Mouse (Mus musculus) testis, adult 2 months (tissue): ENCODE results near the gene Tktl1. TPM values are rescaled to one million over a fixed set of nuclear protein-coding genes. Genes with fewer than 3 reads are reported as not detected.
"Not testable (repeated sequence)": the region's sequence is repeated elsewhere in the genome, so short reads cannot be mapped to it uniquely, and the experiment has no call there.

Experiments
- H3K27ac ChIP-seq: fragments of 200-500 bp; 2 replicates; pipeline ENCODE4 v1.5.1; 2012; ENCODE audit warnings: low read depth, low read length; ENCODE audit not compliant: control insufficient read depth, insufficient read depth
- H3K27me3 ChIP-seq: fragments of 200-500 bp; 2 replicates; pipeline ENCODE4 v1.6.1; 2012; ENCODE audit warnings: mild to moderate bottlenecking, low read length, moderate library complexity; ENCODE audit not compliant: control insufficient read depth, insufficient read depth
- H3K36me3 ChIP-seq: fragments of 200-500 bp; 2 replicates; pipeline ENCODE4 v1.6.1; 2012; ENCODE audit warnings: mild to moderate bottlenecking, low read length; ENCODE audit not compliant: control insufficient read depth, insufficient read depth
- H3K4me1 ChIP-seq: fragments of 200-500 bp; 2 replicates; pipeline ENCODE4 v1.6.1; 2012; ENCODE audit warnings: low read length; ENCODE audit not compliant: control insufficient read depth, insufficient read depth
- H3K4me3 ChIP-seq: fragments of 200-500 bp; 2 replicates; pipeline ENCODE4 v1.5.1; 2012; ENCODE audit warnings: low read depth, mild to moderate bottlenecking, low read length, moderate library complexity, mixed read lengths; ENCODE audit not compliant: control insufficient read depth
- CTCF ChIP-seq: fragments of 200-500 bp; IDR thresholded peaks from 2 replicates; pipeline ENCODE4 v1.5.1; 2012; ENCODE audit warnings: low read depth, mild to moderate bottlenecking, inconsistent platforms, low read length, moderate library complexity; ENCODE audit not compliant: control insufficient read depth, insufficient read depth, insufficient replicate concordance
- POLR2A ChIP-seq: fragments of 200-500 bp; IDR thresholded peaks from 2 replicates; pipeline ENCODE4 v1.6.1; 2012; ENCODE audit warnings: low read depth, mild to moderate bottlenecking, inconsistent platforms, low read length, moderate library complexity; ENCODE audit not compliant: control insufficient read depth
- polyA plus RNA-seq: library from polyadenylated mRNA; depleted of rRNA; stranded (reverse); fragments of >200 nt; gene quantifications from 2 replicates; pipeline ENCODE4 v1.2.3, GENCODE M21; 2012; rRNA removed

Tktl1 gene
- 5.6 and 6.8 TPM in 2 replicates for polyA plus RNA-seq

GRCm38 (mm10) chrX:74176959-74177358, at the start of gene Tktl1:
Gene Tktl1 (plus strand): TSS chrX:74177259.
- Histone ChIP-seq H3K4me1 (no peaks in the 10 kb centered on the region), H3K4me3 (peak within 1 kb of the TSS; percentile 88), H3K27ac (peak within 1 kb of the TSS; percentile 87), H3K36me3 (no peaks in the 10 kb centered on the region), H3K27me3 (no peaks in the 10 kb centered on the region)
- TF ChIP-seq POLR2A, result peak; percentile 67; the same call in 1 of the 2 replicates
- no peak for TF ChIP-seq CTCF

DNA sequence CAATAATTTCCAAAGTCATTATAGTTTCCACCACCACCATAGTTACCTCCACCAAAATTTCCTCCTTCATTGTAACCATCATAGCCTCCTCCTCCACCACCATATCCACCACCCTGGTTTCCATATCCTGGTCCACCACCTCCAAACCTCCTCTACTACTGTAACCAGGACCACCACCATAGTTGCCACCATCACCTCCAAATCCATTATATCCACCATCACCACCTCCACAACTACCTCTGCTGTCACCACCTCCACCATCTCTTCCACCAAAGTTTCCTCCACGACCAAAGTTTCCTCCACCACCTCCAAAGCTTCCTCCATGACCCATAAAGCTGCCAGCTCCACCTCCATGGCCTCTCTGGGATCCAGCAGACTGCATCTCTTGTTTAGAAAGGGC, 41.8 kb upstream of the Tktl1 start, which contains the start of gene Mecp2:
Mecp2 (minus strand) TSS at position 101 of the 400 bp plus-strand sequence.
- not testable (repeated sequence) for H3K4me3 ChIP-seq, H3K36me3 ChIP-seq, H3K27me3 ChIP-seq, H3K27ac ChIP-seq, H3K4me1 ChIP-seq

DNA sequence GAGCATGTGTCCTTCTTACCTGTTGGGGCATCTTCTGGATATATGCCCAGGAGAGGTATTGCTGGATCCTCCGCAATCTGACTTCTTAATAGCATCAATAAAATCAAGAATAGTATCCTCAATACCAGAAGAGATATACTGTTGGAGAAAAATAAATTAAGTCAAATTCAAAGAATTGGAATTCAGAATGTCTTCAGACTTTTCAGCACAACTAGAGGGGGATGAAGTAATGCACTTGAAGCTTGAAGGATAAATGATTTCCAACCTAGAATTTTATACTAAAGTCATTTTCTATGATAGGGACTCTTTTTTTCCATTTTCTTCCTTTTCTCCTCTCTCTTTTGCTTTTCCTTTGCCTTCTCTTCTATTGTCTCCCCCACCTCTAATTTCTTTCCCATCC, 9.3 kb upstream of the Tktl1 start, which contains the start of gene Tex28:
Tex28 (minus strand) TSS at position 101 of the 400 bp plus-strand sequence.
- no peak for TF ChIP-seq CTCF
- no peak for TF ChIP-seq POLR2A
- Histone ChIP-seq H3K4me1 (no peaks in the 10 kb centered on the region), H3K27me3 (no peaks in the 10 kb centered on the region), H3K4me3 (no peak within 1 kb of the TSS), H3K27ac (no peak within 1 kb of the TSS), H3K36me3 (no peaks in the 10 kb centered on the region)

DNA sequence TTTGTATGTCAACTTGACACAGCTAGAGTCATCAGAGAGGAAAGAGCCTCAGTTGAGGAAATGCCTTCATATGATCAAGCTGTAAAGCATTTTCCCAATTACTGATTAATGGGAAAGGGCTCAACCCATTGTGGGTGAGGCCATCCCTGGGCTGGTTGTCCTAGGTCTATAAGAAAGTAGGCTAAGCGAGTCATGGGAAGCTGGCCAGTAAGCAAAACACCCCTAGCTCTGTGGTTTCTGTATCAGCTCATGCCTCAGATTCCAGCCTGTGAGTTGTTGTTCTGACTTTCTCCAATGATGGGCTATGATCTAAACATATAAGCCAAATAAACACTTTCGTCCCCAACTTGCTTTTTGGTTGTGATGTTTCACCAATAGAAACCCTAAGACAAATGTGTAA, 26.5 kb downstream of the Tktl1 start:
- no peak for TF ChIP-seq CTCF
- Histone ChIP-seq H3K36me3 (no peaks in the 10 kb centered on the region), H3K4me1 (no peaks in the 10 kb centered on the region), H3K27me3 (no peaks in the 10 kb centered on the region), H3K4me3 (no peak overlapping the region), H3K27ac (no peak overlapping the region)

DNA sequence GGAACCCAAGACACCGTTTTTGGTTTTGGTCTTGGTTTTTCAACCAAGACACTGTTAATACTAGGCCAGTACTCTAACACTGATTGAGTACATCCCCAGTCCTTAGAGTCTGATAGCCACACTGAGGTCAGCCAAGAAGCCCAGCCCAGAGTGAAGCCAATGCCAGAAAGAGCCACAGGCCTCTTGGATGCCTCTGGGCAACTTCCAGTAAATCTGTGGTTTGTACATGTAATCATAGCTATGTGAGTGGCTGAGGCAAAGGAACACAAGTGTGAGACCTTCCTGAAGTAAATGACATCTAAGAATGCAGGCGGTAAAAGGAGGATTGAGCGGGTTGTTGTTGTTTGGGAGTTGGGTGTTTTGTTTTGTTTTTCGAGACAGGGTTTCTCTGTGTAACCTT, 41.4 kb downstream of the Tktl1 start:
- Histone ChIP-seq H3K4me1 (no peaks in the 10 kb centered on the region), H3K27me3 (no peaks in the 10 kb centered on the region), H3K36me3 (no peaks in the 10 kb centered on the region), H3K27ac (no peak overlapping the region), H3K4me3 (no peak overlapping the region)
- TF ChIP-seq POLR2A, result no peak
- no peak for TF ChIP-seq CTCF

GRCm38 (mm10) chrX:74219449-74219848, 42.4 kb downstream of the Tktl1 start:
- Histone ChIP-seq H3K4me3 (no peak overlapping the region), H3K27ac (no peak overlapping the region), H3K4me1 (no peaks in the 10 kb centered on the region), H3K27me3 (no peaks in the 10 kb centered on the region), H3K36me3 (no peaks in the 10 kb centered on the region)
- TF ChIP-seq POLR2A, result no peak
- no peak for TF ChIP-seq CTCF

DNA sequence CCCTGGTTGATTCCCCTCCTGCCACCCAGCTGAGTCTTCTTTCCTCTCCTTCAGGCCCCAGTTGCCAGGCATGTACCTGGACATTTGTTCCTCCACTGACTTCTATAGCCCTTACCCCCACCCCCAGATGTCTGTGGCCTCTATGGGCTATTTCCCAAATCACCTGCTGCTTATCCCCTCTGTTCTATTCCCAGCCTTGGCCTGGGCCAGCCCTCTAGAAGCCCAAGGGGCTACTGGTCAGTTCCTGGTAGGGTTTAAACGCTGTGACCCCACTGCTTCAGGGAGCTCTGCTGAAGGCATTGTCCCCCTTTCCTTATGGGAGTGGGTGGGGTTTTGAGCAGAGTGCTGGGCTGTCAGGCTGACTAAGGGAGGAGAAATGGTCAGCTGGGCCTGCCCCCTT, 43.0 kb downstream of the Tktl1 start:
- H3K36me3 ChIP-seq, H3K27me3 ChIP-seq, H3K4me1 ChIP-seq, H3K27ac ChIP-seq, H3K4me3 ChIP-seq: not testable (repeated sequence)

GRCm38 (mm10) chrX:74230038-74230437, 53.0 kb downstream of the Tktl1 start:
- no peaks in the 10 kb centered on the region for H3K27me3 ChIP-seq
- no peaks in the 10 kb centered on the region for H3K4me1 ChIP-seq
- TF ChIP-seq CTCF, result no peak
- H3K4me3 ChIP-seq, result no peak overlapping the region
- H3K27ac ChIP-seq, result no peak overlapping the region
- no peaks in the 10 kb centered on the region for H3K36me3 ChIP-seq
